Mouse (Mus musculus) central nervous system, embryonic 18 days (tissue): ENCODE results near the gene Gmppb. TPM values are rescaled to one million over a fixed set of nuclear protein-coding genes. Genes with fewer than 3 reads are reported as not detected.

Experiments used
- polyA plus RNA-seq: library from polyadenylated mRNA; depleted of rRNA; stranded (reverse); fragments of >200 nt; gene quantifications from 2 replicates; pipeline ENCODE4 v1.2.3, GENCODE M21; 2012; rRNA removed

Gene Gmppb
- polyA plus RNA-seq: 13.7 and 14.8 TPM in 2 replicates

GRCm38 (mm10) chr9:108049016-108049455 lies at the start of gene Gmppb:
Gene Gmppb, plus strand, starts transcription at chr9:108049242.

DNA sequence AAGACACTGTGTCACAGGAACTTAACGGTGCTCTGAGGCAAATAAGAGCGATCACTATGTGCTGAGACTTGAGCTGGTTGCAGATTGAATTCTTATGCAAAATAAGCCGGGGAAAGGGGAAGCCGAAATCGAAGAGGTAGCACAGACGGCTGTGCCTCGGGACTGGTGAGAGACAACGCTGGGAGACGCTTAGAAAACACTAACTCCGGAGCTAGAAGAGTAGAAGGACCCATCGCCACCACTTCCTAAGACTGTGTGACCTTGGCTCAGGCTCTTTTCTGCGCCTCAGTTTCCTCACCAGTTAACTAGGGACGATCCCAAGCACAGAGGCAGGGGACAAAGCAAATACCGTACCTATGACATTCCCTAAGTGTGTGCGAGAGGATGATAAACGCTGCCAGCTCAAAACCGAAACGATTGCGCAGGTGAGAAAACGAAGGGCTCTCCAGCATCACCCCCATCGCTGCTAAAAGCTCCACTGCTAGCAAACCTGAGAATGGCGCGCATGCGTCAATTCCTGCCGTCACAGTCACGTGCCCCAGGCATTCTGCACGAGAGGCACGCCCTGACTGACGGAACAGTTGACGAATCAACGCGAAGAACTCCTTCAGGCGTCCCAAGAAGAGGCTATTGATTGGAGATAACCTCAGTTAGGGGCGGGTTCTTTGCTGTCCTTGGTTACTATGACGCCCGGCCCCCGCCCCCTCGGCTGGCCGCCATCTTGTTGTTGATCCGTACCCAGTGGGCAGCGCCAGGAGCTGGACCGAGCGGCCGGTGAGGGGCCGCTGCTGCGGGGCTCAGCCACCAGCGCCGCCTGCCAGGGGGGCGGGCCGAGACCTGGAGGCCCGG lies 46.9 kb upstream of the Gmppb start, which contains the start of gene Ip6k1:
Gene Ip6k1, plus strand, starts transcription at position 580 of the 849 bp plus-strand sequence.

DNA sequence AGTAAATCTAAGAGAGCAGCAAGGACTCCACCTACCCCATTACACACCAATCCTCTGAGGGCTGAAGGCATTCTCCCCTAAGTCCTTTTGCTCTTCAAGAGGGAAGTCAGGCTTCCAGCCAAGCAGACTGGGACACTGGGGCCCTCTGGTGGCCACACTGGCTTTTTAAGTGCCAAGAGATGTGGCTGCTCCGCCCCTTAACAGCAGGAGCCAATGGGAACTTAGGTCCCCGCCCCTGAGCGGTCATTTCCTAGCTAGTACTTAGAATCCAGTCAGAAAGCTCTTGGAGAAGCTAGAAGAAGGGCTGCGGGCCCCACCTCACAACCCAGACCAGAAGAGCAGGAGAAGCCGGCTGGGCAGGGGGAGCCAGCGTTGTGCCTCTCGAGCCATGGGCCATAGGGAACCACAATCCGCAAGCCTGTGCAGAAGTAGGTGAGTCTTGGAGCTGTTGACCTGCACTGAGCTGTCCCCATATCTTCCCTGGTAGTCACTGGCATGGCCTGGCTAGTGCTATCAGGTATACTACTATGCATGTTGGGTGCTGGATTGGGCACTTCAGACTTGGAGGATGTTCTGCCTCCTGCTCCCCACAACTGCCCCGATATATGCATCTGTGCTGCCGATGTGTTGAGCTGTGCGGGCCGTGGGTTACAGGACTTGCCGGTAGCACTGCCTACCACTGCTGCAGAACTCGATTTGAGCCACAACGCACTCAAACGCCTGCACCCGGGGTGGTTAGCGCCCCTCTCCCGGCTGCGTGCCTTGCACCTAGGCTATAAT lies 4.0 kb downstream of the Gmppb start, which contains the start of gene Amigo3:
Gene Amigo3, plus strand, starts transcription at position 275 of the 780 bp plus-strand sequence.

GRCm38 (mm10) chr9:108080168-108080567 lies 31.1 kb downstream of the Gmppb start, which contains the start of gene Mst1:
Gene Mst1, plus strand, starts transcription at chr9:108080436.

GRCm38 (mm10) chr9:108082988-108083431 lies 34.0 kb downstream of the Gmppb start, which contains the start of gene Rnf123:
Gene Rnf123, minus strand, starts transcription at chr9:108083346.

DNA sequence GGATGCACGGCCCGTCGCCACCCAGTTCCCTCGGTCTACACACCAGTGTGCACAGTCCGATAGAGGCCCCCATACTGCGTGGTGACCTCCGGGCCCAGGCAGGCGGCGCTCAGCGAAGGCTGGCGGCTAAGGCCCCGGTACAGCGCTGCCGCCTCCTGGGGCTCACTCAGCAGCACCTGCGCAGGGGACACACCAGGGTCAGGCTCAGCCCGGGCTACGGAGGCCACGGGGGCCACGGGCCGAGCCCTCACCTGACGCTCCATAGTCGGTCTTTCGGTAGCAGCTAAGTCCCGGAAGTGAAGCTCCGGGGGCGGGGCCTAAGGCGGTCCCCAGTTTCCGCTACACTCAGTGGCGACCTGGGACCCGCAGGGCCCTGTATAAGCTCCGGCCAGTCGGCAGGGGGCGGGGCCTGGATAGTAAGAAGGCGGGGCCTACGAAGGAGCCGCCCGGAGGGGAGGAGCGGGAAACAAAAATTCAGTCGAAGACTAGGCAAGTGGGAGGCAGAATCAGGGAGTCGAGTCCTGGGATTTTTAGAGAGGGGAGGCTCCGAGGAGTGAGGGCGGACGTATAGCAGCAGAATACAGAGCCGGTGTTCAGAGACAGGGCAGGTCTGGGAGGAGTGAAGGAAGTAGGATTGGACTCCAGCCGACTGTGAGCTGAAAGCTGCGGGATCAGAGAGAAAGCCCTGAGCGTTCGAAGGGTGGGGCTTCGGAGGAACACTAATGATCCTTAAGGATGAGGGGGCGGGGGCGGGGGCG lies 45.3 kb downstream of the Gmppb start, which contains the start of gene Apeh:
Gene Apeh, minus strand, starts transcription at position 423 of the 758 bp plus-strand sequence.

Other genes starting within 250 kb of the Gmppb start
- 84.9 and 89.6 TPM in 2 replicates for gene Rbm6, start 176.0 kb upstream of the Gmppb start, polyA plus RNA-seq
- gene Mon1a, start 161.1 kb upstream of the Gmppb start, polyA plus RNA-seq: 27.4 and 28.6 TPM in 2 replicates
- gene Mst1r, start 142.4 kb upstream of the Gmppb start, polyA plus RNA-seq: 4.4 and 5.7 TPM in 2 replicates
- gene Actl11, start 120.8 kb upstream of the Gmppb start, polyA plus RNA-seq: not detected in 2 replicates
- gene Camkv, start 113.6 kb upstream of the Gmppb start, polyA plus RNA-seq: 249 and 282 TPM in 2 replicates
- gene Traip, start 99.1 kb upstream of the Gmppb start, polyA plus RNA-seq: 11.2 and 13.3 TPM in 2 replicates
- gene Uba7, start 73.7 kb upstream of the Gmppb start, polyA plus RNA-seq: 6.6 and 9.3 TPM in 2 replicates
- gene Gm20661, start 66.2 kb upstream of the Gmppb start, polyA plus RNA-seq: 0.71 and 0.83 TPM in 2 replicates
- gene Inka1, start 63.4 kb upstream of the Gmppb start, polyA plus RNA-seq: 11.5 and 14.8 TPM in 2 replicates
- gene Cdhr4, start 56.7 kb upstream of the Gmppb start, polyA plus RNA-seq: 2.4 and 4.6 TPM in 2 replicates
- 2.7 and 3.6 TPM in 2 replicates for gene Gm20662, start 52.9 kb upstream of the Gmppb start, polyA plus RNA-seq
- 145 and 151 TPM in 2 replicates for gene Ip6k1, start 46.7 kb upstream of the Gmppb start, polyA plus RNA-seq
- 1.8 and 2.4 TPM in 2 replicates for gene Amigo3, start 3.9 kb downstream of the Gmppb start, polyA plus RNA-seq
- 0.08 TPM in 1 of 2 replicates, not detected in the other for gene Mst1, start 31.2 kb downstream of the Gmppb start, polyA plus RNA-seq
- 69.5 and 73.6 TPM in 2 replicates for gene Rnf123, start 34.1 kb downstream of the Gmppb start, polyA plus RNA-seq
- 47.2 and 50.7 TPM in 2 replicates for gene Apeh, start 45.4 kb downstream of the Gmppb start, polyA plus RNA-seq
- 20.1 and 25.7 TPM in 2 replicates for gene Bsn, start 141.1 kb downstream of the Gmppb start, polyA plus RNA-seq
- gene Dag1, start 214.7 kb downstream of the Gmppb start, polyA plus RNA-seq: 33.7 and 34.6 TPM in 2 replicates
- 104 and 128 TPM in 2 replicates for gene Nicn1, start 241.2 kb downstream of the Gmppb start, polyA plus RNA-seq
- 62.3 and 64.8 TPM in 2 replicates for gene Amt, start 247.6 kb downstream of the Gmppb start, polyA plus RNA-seq